Mouse (Mus musculus) stomach, postnatal 0 days (tissue): ENCODE data around the gene Olfr417.
"Not testable (repeated sequence)": the region's sequence is repeated elsewhere in the genome, so short reads cannot be mapped to it uniquely, and the experiment has no call there.

Experiments
- CTCF ChIP-seq: IDR thresholded peaks from 2 replicates; pipeline ENCODE4 v1.5.1; 2016; ENCODE audit warnings: antibody characterized with exemption, low read depth, mild to moderate bottlenecking, moderate library complexity
- EP300 ChIP-seq: optimal IDR thresholded peaks from 2 replicates; pipeline ENCODE3; 2016; ENCODE audit warnings: antibody characterized with exemption

- TF ChIP-seq CTCF, EP300: not testable (repeated sequence)
Measured at GRCm38 (mm10) chr1:174353636-174354035, 11.3 kb upstream of the Olfr417 start.
